Mouse (Mus musculus) layer of hippocampus, adult 9-11 months (tissue): ENCODE results near the gene Las1l.
A peak's percentile ranks its signal among the peaks of the same experiment; 100 is the strongest.
"Not testable (repeated sequence)": the region's sequence is repeated elsewhere in the genome, so short reads cannot be mapped to it uniquely, and the experiment has no call there.

Source experiments
- DNase-seq: peaks from one replicate; pipeline ENCODE4 v3.0.0; 2022

The Las1l gene

GRCm38 (mm10) chrX:95956497-95957293, at the start of gene Las1l:
Gene Las1l (minus strand): TSS chrX:95956962.
- peak; percentile 94 for DNase-seq

GRCm38 (mm10) chrX:96006395-96006794, 49.6 kb upstream of the Las1l start:
- no peak for DNase-seq

GRCm38 (mm10) chrX:95999601-96000000, 42.8 kb upstream of the Las1l start:
- no peak for DNase-seq

GRCm38 (mm10) chrX:95993206-95993605, 36.4 kb upstream of the Las1l start:
- DNase-seq = no peak

GRCm38 (mm10) chrX:95969936-95970335, 13.2 kb upstream of the Las1l start:
- no peak for DNase-seq

GRCm38 (mm10) chrX:95969116-95969515, 12.4 kb upstream of the Las1l start:
- DNase-seq = no peak

- peak; percentile 89 for DNase-seq
Measured at GRCm38 (mm10) chrX:95968594-95968965, 11.8 kb upstream of the Las1l start.

- peak; percentile 74 for DNase-seq
Measured at GRCm38 (mm10) chrX:95967847-95968593, 11.3 kb upstream of the Las1l start.

- DNase-seq = no peak
Measured at GRCm38 (mm10) chrX:95965036-95965435, 8.3 kb upstream of the Las1l start.

GRCm38 (mm10) chrX:95963366-95963765, 6.6 kb upstream of the Las1l start:
- DNase-seq = no peak

GRCm38 (mm10) chrX:95957461-95957860, 699 bp upstream of the Las1l start:
- DNase-seq = not testable (repeated sequence)

- DNase-seq = peak; percentile 14
Measured at GRCm38 (mm10) chrX:95950776-95951175, 6.0 kb downstream of the Las1l start.

GRCm38 (mm10) chrX:95948135-95948534, 8.6 kb downstream of the Las1l start:
- DNase-seq = no peak

GRCm38 (mm10) chrX:95945496-95945895, 11.3 kb downstream of the Las1l start:
- no peak for DNase-seq

- no peak for DNase-seq
Measured at GRCm38 (mm10) chrX:95935481-95935880, 21.3 kb downstream of the Las1l start.

GRCm38 (mm10) chrX:95902716-95903115, 54.0 kb downstream of the Las1l start:
- DNase-seq = no peak
